Mouse (Mus musculus) lung, adult 18-20 months (tissue): Measurements from ENCODE around the gene Gdf7.

Experiments
- DNase-seq, 2 experiments: peaks; one replicate each; pipeline ENCODE4 v3.0.0; 2022; ENCODE audit warnings: mixed read lengths in 2 of 2

The Gdf7 gene

GRCm38 (mm10) chr12:8296154-8296553 is 5.6 kb downstream of the Gdf7 start:
- no peak for DNase-seq

- DNase-seq = no peak
Observed at GRCm38 (mm10) chr12:8295307-8295913, 6.3 kb downstream of the Gdf7 start.

DNA sequence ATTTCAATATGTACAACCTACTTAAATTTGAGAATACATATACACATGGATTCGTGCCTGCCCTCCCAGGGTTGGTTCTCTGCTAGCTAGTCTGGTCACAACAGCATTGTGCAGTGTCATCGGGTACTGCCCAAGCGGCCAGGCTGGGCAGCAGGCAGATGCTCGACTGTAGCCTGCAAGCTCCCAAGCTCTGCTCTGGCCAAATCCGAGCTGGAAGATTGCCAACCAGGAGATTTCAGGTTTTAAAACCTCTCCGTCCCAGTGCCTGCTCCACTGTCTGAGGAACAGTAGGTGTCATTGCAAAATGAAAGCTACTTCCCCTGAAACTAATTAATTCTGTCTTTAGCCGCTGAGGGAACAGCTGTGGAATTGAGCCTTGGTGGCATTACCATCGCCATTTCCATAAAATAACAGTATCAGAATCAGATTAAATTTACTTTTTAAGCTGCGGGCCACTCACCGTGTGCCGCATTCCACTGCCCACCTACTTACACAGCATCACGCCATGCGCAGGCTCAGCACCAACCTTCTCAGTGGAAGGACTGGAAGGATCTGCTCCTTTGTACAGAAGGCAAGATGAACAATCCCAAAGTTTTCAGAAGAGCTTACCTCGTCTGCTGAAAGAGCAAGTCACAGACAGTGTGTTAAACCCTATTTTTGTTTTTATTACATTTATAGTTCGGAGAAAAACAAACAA is 10.4 kb downstream of the Gdf7 start:
- no peak for DNase-seq

- no peak for DNase-seq
Observed at GRCm38 (mm10) chr12:8289499-8289898, 12.3 kb downstream of the Gdf7 start.

- no peak for DNase-seq
Observed at GRCm38 (mm10) chr12:8289099-8289498, 12.7 kb downstream of the Gdf7 start.

DNA sequence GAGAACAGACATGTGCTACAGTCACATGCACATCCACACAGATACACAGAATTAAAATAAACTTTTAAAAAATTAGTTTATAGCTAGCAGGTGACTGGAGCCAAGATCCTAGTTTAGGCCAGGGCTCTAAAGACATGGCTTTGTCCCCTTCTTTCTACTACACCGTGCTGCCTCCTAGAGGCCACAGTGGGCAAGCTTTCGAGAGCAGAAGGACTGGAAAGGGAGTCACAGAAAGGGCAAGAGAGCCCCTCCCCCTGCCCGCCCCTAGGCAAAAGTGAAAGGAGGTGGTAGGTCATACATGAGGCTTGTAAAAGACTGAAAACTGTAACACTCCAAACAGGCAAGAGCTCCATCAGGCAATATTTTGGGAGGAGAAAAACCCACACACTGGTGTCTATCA is 13.8 kb downstream of the Gdf7 start:
- no peak for DNase-seq

GRCm38 (mm10) chr12:8281225-8282017 is 20.3 kb downstream of the Gdf7 start:
- no peak for DNase-seq

- DNase-seq = no peak
Observed at GRCm38 (mm10) chr12:8275424-8275823, 26.3 kb downstream of the Gdf7 start.

- no peak for DNase-seq
Observed at GRCm38 (mm10) chr12:8273471-8274171, 28.1 kb downstream of the Gdf7 start.

DNA sequence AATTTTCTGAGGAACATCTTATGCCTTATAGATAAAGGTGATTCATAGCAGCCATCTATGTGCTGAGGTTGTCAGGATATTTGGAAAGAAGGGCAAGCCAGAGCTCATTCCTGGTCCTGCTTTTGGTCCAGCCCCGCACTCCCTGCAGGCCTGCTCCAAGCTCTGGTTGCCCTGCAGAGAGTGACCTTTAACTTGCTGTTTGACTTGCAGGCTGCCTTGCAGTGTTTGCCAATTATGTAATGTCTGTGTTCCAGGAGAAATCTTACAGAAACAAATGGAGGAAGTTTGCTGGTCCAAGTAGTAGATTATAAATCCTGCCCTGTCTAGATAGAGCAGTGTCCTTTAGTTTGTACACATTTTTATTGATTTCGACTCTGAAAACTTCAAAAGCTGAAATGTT is 30.3 kb downstream of the Gdf7 start:
- DNase-seq = peak in 1 of 2 experiments; percentile 17

GRCm38 (mm10) chr12:8269627-8270026 is 32.1 kb downstream of the Gdf7 start:
- no peak for DNase-seq

GRCm38 (mm10) chr12:8266311-8266710 is 35.4 kb downstream of the Gdf7 start:
- no peak for DNase-seq

DNA sequence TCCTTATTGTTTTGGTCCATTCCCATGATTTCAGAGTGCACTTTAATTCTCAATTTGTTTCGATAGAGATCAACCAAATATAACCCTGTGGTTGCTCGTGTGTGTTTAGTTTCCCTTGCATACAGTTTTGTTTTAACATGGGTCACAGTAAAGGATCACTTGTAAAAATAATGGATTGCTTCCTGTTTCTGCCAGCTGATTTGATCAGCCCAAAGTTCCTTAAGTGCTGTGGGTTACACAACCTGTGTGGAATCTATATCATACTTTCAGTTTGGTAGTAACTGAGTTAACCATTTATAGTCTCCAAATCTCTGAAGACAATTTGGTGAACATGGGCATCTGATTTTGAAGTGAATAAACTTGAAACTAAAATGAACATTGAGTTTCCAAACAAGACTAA is 41.5 kb downstream of the Gdf7 start:
- DNase-seq = no peak
